14 mouse cellular contexts compared by ENCODE assay signal in genomic region chr10:126430346-126430745, GRCm38 (mm10).
DNase-seq lines count a peak whose midpoint lies in the region.
"Had no signal": no experiment of that assay in that cellular context is flagged by ENCODE, and none has a peak within 500 bp of the region (broad histone marks: within the 10 kb centered on the region; RNA-seq: fewer than 3 reads in every experiment).

No protein-coding gene starts in this region.

- DNase-seq in Muller cell, postnatal 12 days (ENCODE audit: inconsistent ontology term) = peak; percentile 6
- DNase-seq in brain, adult 2 months (ENCODE audit: low read depth, low spot score) = peak; percentile 53
- peak; percentile 11 for DNase-seq in cerebellum, adult 9-10 months
- DNase-seq in cerebellum, postnatal 25 days = peak; percentile 39 to 54
- DNase-seq in thymus, postnatal 14 days = no peak
- DNase-seq in left cerebral cortex, postnatal 10 days (ENCODE audit: extremely low spot score in 1 of 2, low spot score in 2 of 2) = no peak
- DNase-seq in urinary bladder, postnatal 14 days (ENCODE audit: low spot score) = no peak
- DNase-seq: adrenal gland, adult 8-10 months; adrenal gland, postnatal 36 days; gastrocnemius, postnatal 25 days; heart, adult 11 months; heart, postnatal 10 days; kidney, adult 11 months; kidney, adult 9 months had no signal

- intact Hi-C loops in left cerebral cortex, postnatal 10 days (cut with DNase I) = no loop called here

Comparison
In these comparisons a context has a peak if more than half of its experiments do, and no peak if none do; other contexts are left out.
1. DNase-seq: peak in Muller cell, postnatal 12 days (single experiment), brain, adult 2 months (single experiment), cerebellum, adult 9-10 months (single experiment) and cerebellum, postnatal 25 days (2 of 2); none in thymus, postnatal 14 days (single experiment), left cerebral cortex, postnatal 10 days (0 of 2) and urinary bladder, postnatal 14 days (single experiment).